Mouse (Mus musculus) CD4-positive, CD25-positive, alpha-beta regulatory T cell (primary cell): ENCODE measurements around the gene Amigo2. TPM values are rescaled to one million over a fixed set of nuclear protein-coding genes. Genes with fewer than 3 reads are reported as not detected.

Experiments used
- polyA plus RNA-seq: library from polyadenylated mRNA; unstranded; fragments of 100-300 nt; shearing (Covaris generic); gene quantifications from one replicate; pipeline ENCODE4 v1.2.1, GENCODE M21; 2017

The Amigo2 gene
- polyA plus RNA-seq = 18.8 TPM

DNA sequence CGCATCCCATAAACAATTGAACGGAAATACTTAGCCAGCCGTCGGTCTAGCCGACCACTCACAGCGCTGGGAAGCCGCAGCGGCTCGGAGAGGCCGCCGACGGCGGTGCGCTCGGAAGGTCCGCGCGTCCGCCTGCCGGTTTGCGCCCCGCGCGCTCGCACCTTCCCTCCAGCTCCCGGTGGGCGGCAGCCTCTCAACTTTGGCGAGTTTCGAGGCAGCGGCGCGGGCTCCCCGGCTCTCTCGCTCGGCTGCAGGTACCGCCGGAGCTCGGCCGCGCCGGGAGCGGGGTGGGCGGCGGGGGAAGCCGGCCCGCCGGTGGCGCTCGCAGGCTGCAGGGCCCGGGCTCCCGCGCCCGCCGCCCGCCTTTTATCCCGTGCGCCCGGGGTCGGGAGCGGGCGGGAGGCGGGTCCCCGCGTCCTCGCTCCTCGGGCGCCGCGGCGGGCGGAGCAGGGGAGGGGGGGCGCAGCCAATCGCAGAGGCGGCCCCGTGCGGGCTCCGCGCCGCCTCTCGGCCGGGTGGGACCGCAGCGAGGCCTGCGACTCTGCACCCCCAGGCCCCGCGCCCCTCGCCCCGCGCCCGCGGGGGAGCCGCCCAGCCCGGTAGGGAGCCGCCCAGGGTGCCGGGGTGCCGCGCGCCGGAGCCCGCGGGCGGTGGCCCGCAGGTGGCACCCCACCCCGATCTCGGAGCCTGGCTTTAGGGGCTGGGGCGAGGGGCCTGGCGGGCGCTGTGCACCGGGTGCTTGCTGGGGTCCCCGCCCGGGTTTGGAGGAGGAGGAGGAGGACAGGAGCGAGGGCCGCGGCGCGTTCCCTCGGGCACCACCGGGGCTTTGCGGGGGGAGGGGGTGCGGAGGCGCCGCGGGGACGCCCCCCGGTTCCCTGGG, at the start of gene Amigo2, which contains the start of gene Pced1b:
Gene Amigo2 (minus strand): TSS at position 377 of the 880 bp plus-strand sequence.
Gene Pced1b (plus strand): TSS at position 197 of the 880 bp plus-strand sequence.

Other genes with a start within 250 kb of the Amigo2 start
- gene Slc38a4, start 191.3 kb downstream of the Amigo2 start, polyA plus RNA-seq = not detected
- 40.9 TPM for gene Pced1b, start 180 bp downstream of the Amigo2 start, polyA plus RNA-seq